Mouse (Mus musculus) adipocyte (in vitro differentiated cells): Measurements from ENCODE around the gene Vill.
A peak's percentile ranks its signal among the peaks of the same experiment; 100 is the strongest.

Experiments
- DNase-seq: peaks from one replicate; pipeline ENCODE4 v3.0.0-alpha.2; 2016; ENCODE audit warnings: low spot score

Vill gene

DNA sequence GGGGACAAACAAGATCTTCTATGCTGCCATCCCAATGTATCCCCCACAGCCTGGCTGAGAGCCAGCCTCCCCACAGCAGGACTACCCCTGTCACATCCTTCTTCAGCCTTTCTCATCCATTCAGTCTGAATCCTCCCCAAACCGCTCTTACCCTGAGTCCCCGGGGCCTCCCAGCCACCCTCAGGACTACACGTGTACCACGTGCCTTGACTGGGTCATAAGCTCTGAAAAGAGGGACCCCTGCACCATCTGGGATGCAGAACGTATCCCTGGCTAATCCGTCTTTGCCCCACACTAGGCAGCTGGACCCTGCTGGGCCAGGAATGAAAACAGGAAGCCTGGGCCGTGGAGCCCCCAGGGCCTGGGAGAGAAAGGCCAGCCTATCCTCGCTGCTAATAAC, 29.5 kb downstream of the Vill start:
- DNase-seq: no peak

DNA sequence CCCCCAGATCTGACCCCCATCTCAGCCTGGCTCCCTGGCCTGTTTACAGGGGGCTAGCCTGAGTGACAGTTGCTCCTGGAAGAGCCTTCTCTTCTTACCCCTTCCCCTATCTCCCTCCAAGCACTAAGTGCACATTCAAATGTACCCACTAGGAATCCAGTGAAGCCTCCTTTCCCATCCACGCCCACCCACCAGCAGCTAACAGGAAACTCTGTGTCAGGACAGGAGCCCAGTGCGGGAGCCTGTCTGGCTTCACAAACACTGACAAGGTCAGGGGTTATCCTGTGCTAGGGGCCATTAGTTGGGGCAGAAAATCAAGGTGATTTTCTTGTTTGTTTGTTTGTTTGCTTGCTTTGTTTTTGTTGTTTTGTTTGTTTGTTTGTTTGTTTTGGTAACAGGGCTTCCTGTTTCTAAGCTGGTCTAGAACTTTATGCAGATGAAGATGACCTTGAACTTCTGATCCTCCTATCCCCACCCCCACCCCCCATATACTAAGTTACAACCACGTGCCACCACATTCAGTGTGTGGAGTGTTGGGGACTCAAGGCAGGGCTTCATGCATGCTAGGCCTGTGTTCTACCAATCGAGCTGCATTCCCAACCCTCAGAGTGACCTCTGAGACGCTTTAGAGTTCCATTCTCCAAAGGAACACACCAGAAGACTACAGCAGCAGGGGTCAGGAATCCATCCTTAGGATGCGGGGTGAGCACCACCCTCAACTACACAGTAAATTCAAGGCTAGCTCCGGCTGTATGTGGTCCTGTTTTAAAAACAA, 30.3 kb downstream of the Vill start:
- no peak for DNase-seq

DNA sequence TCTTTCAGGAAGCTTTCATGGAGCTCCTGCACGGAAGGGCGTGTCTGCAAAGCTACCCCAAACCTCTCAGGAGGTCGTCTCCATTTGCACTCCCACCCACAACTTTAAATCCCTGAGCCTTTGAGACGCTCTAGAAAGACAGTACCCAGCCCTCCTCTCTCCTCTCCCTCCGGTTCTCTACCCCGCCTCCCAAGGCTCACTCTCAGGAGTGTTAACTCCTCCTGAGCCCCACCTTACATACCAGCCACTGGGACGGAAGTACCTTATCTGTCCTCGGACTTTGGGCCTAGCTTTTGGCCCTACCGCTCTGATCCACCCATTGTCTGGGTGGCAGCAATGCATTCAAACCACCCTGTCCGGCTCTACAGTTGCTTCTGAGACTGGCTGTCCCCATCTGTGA, 31.4 kb downstream of the Vill start:
- no peak for DNase-seq

DNA sequence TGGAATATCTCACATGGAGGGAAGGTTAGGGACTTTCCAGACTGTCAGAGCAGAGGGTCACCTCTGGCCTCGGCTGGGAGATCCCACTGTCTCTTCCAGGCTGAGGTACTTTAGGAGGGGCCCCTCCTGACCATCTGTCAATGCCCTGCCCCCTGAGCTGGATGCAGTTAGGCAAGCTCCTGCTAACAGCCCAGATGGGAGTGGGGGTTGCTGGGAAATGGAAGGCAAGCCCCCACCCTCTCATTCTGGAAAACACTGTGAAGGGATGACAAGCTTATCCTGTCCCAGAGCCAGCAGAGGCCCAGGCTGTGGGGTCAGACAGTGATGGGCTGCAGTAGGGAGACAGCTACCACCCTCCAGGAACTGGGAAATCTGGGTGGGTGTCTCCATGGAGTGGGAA, 33.9 kb downstream of the Vill start:
- DNase-seq: no peak

DNA sequence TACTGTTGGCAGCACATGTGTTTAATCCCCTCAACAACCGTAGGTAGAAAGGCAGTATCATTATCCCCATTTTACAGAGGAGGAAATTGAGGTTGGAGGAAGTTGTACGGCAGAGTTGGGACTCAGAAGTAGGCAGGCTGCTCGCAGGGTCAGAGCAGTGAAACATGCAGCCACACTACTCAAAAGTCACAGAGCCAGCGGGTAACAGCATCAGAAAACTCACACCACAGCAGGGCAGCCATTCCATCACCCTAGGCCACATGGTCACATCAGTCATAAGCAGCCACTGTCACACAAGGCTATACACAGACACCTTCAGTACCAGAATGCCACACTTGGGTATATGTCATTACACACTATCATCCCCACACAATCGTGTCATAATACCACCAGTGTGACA, 34.7 kb downstream of the Vill start:
- no peak for DNase-seq

DNA sequence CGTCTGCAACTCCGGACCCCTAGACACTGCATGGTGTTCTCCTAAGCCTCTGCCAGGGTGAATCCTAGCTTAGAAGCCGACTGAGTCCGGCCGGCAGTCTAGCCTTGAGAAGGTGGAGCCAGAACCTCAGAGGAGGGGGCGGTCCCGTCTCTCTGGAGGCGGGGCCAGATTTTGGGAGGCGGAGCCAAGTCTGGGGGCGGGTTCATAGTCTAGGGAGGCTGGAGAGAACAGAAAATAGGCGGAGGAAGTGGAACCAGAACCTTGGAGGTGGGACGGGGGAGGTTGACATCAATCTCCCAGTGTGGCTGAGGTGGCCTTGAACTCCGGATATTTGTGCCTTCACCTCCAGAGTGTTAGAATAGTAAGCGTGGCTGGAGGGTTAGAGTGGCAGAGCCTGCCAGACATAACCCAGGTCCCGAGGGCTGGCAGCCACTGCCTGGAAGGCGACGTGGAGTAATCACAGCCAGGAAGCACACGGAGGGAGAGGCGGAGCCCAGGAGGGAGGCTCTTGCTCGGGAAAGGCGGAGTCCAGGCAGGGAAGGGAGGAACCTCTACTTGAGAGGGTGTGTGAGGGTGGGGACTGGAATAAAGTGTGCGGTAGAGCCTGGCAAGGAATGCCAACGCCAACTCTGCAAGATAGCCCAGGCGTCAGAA, 35.7 kb downstream of the Vill start:
- peak; percentile 75 for DNase-seq

DNA sequence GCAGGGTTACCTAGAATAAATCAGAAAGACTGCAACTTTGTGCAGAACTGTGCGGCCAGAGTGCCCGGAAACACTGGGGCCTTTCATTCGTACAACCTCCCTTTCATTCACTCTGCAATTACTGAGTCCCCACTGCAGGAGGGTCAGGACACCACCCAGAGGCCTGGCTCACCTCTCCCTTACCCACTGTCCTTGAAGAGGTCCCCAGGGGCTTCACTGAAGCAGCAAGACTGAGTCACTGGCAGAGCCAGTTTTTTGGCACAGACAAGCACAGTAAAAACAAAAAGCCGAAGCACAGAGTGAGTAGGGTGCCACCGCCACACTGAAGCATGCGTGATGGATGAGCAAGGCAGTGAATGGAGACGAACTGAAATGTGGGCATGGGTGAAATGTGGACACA, 36.9 kb downstream of the Vill start:
- peak; percentile 40 for DNase-seq

DNA sequence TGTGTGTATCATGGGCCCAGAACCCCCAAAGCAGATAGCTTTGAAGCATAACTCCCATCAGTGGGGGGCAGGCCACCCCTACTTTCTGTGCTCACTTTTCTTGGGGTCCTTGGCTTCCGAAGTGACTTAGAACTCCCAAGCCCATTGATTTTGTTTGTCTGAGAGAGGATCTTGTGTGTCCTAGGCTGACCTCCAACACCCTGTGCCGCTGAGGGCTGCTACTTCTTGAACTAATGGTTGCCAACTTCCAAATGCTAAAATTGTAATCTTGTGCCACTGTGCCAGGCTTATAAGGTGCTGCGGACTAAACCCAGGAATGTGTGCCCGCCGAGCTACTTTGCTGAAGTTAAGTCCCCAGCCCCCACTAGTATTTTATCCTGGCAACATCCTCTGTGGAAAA, 37.9 kb downstream of the Vill start:
- no peak for DNase-seq

DNA sequence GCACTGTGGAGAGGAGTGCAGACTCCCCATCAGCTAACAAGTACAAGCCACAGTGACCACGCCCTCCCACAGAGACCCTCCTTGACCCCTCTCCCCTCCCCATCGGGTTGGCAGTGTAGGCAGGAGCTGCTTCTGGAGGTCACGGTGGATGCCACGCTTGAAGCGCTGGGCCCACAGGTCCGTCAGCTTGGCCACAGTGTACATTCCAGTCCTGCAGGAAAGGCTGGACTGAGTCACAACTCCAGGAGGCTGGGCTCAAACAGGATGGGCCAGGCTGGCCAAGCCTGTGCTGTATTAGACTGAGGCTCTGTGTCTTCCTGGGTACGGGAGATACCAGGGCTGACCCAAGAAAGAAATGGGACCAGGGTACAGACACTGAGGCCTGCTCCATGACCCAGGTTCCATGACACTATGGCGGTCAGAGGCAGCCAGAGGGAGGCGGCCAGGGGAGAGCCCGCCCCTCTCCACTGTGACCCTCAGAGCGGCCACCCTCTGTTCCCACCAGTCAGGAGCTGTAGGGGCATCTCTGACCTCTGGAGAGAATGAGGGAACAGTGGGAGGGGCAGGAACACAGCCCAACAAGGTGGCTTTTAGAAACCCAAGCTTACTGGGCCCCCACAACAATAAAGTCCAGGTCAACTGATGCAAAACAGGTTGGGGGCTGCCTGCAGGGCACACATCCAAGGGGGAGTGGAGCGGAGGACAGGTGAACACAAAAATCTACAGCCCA, 39.2 kb downstream of the Vill start:
- DNase-seq: no peak

DNA sequence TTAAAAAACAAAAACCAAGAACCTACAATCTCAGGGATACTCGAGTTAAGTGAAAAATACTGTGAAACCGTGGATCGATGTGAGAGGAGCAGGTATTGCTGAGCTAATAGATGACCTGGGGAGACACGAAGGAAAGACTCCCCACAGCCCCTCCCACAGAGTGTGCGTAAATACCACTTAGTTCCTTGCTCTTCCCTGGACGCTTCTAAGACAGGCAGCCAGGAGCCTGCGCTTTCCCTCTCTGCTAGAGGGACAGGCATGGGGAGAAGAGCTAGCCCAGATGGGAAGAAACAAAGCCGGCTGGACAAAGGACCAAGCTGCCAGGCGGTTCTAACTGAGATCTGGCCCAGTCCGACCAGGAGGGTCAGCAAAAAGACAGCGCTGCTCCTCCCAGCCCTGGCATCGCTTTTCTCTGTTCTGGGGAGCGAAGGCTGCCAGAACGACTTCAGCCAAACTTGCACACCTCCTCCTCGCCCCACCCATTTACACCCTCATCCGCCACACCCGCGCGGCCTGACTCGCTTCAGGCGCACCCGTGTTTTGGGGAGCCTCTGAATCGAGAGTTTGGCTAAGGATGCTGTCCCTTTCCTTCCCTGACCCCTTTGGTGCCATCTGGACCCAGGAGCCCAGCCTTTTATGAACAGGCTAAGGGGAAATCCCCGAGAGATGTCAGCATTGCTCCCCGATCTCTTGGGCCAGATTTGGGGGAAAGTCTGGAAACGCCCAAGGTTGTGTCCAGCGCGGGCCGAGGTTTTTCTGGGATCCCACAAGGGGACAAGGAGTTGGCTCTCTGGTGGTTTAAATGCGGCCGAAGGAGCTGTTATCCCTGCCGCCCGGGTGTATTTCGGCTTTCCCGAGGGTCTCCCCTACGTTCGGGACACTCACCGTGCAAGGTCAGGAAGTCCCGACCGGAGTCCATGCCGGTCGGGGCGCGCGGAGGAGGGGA, 40.2 kb downstream of the Vill start:
- peak; percentile 39 for DNase-seq

DNA sequence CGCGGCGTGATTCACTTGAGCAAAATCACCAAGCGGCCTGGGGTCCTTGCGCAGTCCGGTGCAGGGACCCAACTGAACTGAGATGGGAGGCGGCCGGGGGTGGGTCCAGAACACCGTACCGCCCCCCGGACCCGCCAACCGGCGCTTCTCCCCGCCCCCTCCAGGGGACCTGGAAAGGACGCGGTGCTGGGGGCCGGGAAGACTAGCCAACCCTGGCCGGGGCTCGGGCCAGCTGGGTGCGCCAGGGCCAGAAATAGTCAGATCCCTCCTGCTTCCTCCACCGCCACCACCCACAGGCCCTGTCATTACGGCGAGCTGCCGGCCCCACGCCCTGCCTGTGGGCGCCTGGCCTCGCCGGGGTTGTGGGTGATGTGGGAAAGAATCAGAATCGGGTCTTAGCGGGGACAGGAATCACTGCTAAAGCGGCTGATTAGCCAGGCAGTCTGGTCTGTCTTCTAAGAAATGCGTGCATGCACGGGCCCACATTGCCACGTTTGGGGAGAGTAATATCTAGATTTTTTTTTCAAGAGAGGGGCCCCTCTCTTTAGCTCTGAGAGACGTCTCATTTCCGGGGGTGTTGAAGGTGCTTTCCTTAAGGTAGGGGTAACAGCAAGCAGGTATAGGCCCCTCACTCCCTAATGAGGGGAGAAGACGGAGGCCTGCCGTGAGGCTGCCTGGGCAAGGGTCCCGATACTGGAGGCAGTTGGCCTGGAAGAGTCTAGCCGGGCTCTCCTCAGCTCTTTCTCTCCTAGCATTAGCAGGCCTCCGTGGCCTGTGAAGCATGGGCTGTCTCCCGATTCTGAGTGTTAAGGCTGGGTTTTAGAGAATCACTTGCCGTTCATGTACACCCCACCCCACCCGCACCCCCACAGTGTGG, 41.1 kb downstream of the Vill start, which contains the start of gene Plcd1:
Gene Plcd1 (minus strand): TSS at position 84 of the 877 bp plus-strand sequence.
- peak; percentile 53 for DNase-seq

DNA sequence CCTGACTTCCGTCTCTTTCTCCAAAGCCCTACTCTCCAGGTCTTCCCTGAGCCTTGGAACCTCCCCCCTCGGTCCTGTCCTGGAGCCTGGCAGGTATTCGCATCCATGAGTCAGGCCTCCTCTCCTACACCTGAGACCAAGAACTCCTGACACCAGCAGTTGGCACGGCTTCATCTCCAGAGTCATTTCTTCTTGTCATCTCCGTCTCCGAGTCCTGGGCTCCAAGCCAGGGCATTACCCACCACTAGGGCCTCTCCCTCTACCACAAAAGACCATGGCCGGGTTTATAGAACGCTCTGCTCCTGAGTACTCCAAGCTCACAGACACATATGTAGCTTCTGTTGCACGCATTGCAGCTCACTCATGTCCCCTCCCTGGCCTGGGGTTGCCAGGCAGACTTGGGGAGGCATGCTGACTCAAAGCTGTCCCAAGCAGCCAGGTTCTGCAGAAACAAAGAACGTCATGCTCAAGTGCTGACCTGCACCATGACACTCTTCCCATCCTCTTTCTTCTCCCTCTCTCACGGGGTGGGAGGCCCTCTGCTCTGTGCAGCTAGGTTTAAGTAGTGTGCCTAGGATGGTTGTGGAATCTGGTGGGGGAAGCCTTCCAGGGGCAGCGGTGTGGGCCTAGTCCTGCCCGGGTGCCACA, 42.0 kb downstream of the Vill start:
- DNase-seq: no peak

DNA sequence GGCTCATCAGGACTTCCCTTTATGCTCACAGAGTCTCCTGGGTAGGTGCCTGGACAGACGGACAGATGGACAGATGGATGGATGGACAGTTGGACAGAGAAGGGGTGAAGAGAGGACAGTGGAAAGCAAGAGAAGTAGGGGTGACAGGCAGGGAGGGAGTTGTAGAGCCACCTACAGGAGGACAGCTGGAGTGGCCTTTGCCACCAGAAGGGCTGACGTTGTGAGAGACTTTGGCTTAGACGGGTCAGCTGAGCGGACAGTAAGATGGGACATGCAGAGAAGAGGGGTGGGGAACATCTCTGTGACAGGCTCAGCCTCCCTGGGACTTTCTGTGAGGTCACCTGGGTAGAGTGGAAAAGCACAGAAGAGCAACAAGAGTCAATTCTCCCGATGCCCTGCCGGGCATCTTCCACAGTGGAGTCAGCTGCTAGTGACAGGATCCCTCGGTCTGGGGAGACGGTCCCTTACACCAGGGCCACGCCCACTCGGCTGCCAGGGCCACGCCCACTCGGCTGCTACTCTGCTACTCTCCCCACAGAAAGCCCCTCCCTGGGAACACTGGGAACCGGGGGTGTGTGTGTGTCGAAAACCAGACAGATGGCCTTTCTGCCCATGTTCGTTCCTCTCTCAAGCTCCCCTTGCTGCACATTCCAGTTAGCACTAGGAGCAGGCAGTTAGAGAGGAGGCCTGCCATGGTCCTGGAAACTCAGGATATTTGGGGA, 47.8 kb downstream of the Vill start:
- DNase-seq: no peak

DNA sequence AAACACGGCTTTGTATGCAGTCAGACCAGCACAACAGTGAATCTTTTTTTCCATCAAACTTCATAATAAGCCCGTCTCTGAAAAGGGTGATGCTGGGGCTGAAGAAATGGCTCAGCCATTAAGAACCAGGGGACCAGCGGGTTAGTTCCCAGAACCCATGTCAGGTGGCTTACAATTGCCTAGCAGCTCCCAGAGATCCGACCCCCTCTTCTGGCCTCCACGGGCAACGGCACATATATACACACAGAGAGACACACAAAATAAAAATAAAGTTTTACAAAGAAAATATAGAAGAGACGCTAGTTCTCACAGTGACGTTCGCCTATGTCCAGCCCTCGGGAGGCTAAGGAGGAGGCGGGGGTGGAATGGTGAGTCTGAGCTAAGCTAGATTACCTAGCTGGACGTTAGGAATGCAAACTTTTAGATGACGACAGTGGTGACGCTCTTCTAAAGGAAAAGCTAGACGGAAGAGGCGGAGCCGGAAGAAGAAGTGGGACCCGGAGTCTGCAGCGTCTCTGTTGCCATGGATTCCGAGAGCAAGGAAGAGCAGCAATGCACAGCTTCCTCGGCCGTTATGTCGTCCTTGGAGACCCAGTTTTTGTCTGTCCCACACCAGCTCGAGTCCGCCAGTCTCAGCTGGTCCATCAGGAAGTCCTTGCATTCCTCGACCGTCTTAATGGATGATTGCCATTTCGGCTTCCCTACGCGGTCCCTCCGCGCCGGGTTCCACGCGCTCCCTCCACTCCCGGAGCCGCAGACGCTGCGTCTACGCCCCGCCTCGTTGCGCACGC, 49.6 kb downstream of the Vill start, which contains the start of gene Dlec1:
Gene Dlec1 (plus strand): TSS at position 487 of the 791 bp plus-strand sequence.
- peak; percentile 88 for DNase-seq

DNA sequence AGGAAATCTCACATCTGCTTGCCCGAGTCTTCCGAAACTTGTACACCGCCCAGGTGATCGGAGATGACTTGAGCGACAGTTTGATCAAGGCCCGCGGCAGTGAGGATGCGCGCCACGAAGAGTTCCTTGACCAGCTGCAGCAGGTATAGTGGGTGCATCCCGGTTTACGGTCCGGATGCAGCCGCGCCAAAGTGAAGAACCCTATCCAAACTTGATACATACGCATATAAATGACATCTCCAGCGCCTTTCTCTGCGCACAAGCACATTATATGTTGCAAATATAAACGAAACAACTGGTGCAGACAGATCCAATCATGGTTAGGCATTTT, 50.2 kb downstream of the Vill start:
- DNase-seq: no peak

DNA sequence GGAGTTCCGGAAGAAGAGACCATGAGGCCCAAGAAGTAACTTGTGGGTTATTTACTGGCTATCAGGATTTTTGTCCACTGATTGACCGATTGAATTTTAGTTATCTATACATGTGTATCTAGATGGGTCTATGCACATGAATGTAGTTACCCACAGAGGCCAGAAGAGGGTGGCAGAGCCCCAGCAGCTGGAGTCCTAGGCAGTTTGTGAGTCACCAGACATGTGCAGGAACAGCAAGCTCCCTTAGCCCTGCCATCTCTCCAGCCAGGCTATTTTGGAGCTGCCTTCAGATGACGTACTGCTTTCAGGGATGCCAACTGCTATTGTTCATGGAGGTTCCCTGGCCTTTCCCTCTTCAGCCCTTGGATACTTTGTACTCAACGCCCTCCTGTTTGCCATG, 55.0 kb downstream of the Vill start:
- peak; percentile 77 for DNase-seq

DNA sequence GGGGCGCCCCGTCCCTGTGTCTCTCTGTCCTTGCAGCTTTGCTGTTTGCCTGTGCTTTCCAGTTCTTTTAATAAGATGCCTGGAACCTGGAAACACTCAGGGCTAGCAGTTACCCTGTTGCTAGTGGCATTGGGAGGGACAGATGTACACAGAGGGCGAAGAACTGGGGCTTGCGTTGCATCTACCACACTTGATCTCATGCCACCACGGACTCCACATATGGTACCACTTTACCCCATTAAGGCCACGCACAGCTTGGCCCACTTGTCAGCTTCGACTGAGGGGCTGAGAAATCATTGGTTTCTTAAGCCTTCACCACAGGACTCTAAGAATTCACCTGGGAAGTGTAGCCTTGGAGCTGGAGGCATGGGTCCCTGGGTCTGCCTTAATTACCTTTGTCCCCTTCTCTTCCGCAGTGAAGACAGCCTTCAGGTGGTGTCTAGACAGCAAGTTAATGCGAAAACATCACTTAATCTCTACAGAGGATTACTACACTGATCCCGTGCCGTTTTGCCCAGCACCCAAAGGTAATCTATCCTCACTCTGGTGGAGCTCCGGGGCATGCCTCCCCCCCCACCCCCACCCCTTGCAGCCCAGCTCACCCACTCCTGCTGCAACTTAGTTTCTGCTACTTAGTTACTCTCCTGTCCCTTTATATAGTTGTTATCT, 57.2 kb downstream of the Vill start:
- DNase-seq: no peak

DNA sequence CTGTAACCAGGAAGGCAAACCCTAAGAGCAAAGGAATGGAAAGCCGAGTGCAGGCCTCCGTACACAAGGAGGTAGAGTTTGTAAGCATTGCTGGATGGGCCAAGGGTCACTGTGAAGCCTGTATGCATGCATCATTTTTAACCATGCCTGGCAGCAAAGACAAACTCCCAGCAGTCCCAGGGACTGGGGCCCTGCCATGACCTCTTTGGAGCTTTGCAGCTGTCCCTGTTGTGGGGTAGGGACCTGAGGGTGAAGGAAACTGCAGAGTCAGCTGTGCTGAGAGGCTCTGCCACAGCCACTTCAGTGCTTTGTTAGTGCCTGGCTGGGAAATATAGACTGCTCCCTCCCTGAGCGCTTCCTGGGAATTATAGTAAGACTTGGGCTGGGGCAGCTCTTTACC, 58.1 kb downstream of the Vill start:
- peak; percentile 76 for DNase-seq
